In the genomic region with DNA sequence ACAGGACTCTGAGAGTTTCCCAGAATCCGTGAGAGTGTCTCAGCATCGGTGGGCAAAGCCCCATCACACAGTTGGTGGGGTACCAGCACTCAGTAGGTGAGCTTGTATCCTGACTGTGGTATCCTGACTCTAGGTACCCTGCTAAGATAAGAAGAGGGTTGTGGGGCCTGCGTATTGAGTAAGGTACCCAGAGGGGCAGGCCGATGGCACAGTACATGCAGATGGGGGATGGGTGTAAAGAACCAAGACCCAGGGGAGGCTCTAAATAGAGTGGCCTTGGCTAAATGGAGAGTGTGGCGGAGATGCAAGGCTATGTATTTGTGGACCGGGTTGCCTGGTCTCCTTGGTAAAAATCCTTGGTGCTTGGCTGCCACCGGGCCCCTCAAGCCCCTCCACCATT, we compare ENCODE assay signal across 17 mouse cellular contexts.
DNase-seq lines count a peak whose midpoint lies in the region; ATAC-seq lines count a peak whose summit lies in the region.
"Had no signal": no experiment of that assay in that cellular context is flagged by ENCODE, and none has a peak within 500 bp of the region (broad histone marks: within the 10 kb centered on the region; RNA-seq: fewer than 3 reads in every experiment).

No protein-coding gene starts in this region.

- H3K9ac ChIP-seq in kidney, embryonic 15.5 days, result no peak overlapping the region
- 0 out of 2 replicates have a peak overlapping the region, but pooled peaks have one; percentile 2 for H3K9ac ChIP-seq in embryonic facial prominence, embryonic 12.5 days
- H3K9ac ChIP-seq in limb, embryonic 12.5 days (replicated peaks), result no peak overlapping the region
- H3K9ac ChIP-seq: embryonic facial prominence, embryonic 15.5 days; lung, embryonic 14.5 days; stomach, embryonic 15.5 days had no signal

- peaks cover 50% of the 10 kb centered on the region for H3K27me3 ChIP-seq in kidney, embryonic 15.5 days
- peaks cover 52% of the 10 kb centered on the region for H3K27me3 ChIP-seq in embryonic facial prominence, embryonic 12.5 days
- H3K27me3 ChIP-seq in limb, embryonic 12.5 days, result peaks cover 72% of the 10 kb centered on the region

- no peak overlapping the region for H3K4me3 ChIP-seq in kidney, embryonic 15.5 days (replicated peaks)
- H3K4me3 ChIP-seq in embryonic facial prominence, embryonic 12.5 days, result no peak overlapping the region
- H3K4me3 ChIP-seq in limb, embryonic 12.5 days (replicated peaks), result no peak overlapping the region
- H3K4me3 ChIP-seq: embryonic facial prominence, embryonic 15.5 days had no signal

- H3K36me3 ChIP-seq in kidney, embryonic 15.5 days, result no peaks in the 10 kb centered on the region
- no peaks in the 10 kb centered on the region for H3K36me3 ChIP-seq in embryonic facial prominence, embryonic 12.5 days
- no peaks in the 10 kb centered on the region for H3K36me3 ChIP-seq in limb, embryonic 12.5 days
- H3K36me3 ChIP-seq: embryonic facial prominence, embryonic 15.5 days; stomach, embryonic 15.5 days had no signal

- peak overlapping the region; percentile 42 for H3K4me2 ChIP-seq in kidney, embryonic 15.5 days
- H3K4me2 ChIP-seq in embryonic facial prominence, embryonic 12.5 days (replicated peaks), result no peak overlapping the region
- peak overlapping the region; percentile 50; the same call in 1 of the 2 replicates for H3K4me2 ChIP-seq in limb, embryonic 12.5 days
- H3K4me2 ChIP-seq: lung, embryonic 14.5 days had no signal

- DNase-seq in kidney, adult 8-10 months, result no peak
- DNase-seq in cerebellum, postnatal 14 days, result no peak
- DNase-seq in adrenal gland, adult 2 months, result no peak
- DNase-seq: adrenal gland, postnatal 10 days; cerebellum, adult 18-20 months; lung, embryonic 14.5 days; spleen, adult 18-20 months; thymus, postnatal 25 days had no signal

- 31% methylated on average over 7 of the region's 7 CpGs for WGBS in kidney, embryonic 15.5 days
- 27% methylated on average over 7 of the region's 7 CpGs for WGBS in embryonic facial prominence, embryonic 12.5 days
- 25% methylated on average over 7 of the region's 7 CpGs for WGBS in limb, embryonic 12.5 days

- H3K9me3 ChIP-seq in kidney, embryonic 15.5 days (replicated peaks), result no peaks in the 10 kb centered on the region
- no peaks in the 10 kb centered on the region for H3K9me3 ChIP-seq in embryonic facial prominence, embryonic 12.5 days
- H3K9me3 ChIP-seq in limb, embryonic 12.5 days, result no peaks in the 10 kb centered on the region
- H3K9me3 ChIP-seq: embryonic facial prominence, embryonic 15.5 days; stomach, embryonic 15.5 days had no signal

- H3K27ac ChIP-seq in kidney, embryonic 15.5 days, result peak overlapping the region; percentile 59
- no peak overlapping the region for H3K27ac ChIP-seq in embryonic facial prominence, embryonic 12.5 days
- no peak overlapping the region for H3K27ac ChIP-seq in limb, embryonic 12.5 days
- H3K27ac ChIP-seq: embryonic facial prominence, embryonic 15.5 days; macrophage; stomach, embryonic 15.5 days had no signal

- ATAC-seq in kidney, embryonic 15.5 days (replicated peaks; ENCODE audit: low FRiP score), result no peak; the same call in 1 of the 2 replicates
- 0 out of 2 replicates have a peak, but pooled peaks have one; percentile 11 for ATAC-seq in embryonic facial prominence, embryonic 12.5 days (ENCODE audit: insufficient number of reproducible peaks, insufficient read depth, low FRiP score, low TSS enrichment)
- ATAC-seq in erythroblast, adult 5-6 weeks (replicated peaks; ENCODE audit: low FRiP score, poor library complexity, severe bottlenecking), result peak; percentile 38; the same call in 1 of the 2 replicates
- ATAC-seq in limb, embryonic 12.5 days (ENCODE audit: insufficient number of reproducible peaks, insufficient read depth, low FRiP score, low TSS enrichment, low read depth), result no peak
- ATAC-seq: CD4-positive, CD25-positive, alpha-beta regulatory T cell, adult 4 months; inflammation-experienced regulatory T-cells, adult 6 months had no signal

- H3K4me1 ChIP-seq in kidney, embryonic 15.5 days, result peaks cover 25% of the 10 kb centered on the region
- H3K4me1 ChIP-seq in embryonic facial prominence, embryonic 12.5 days, result peaks cover 5% of the 10 kb centered on the region; the same call in 1 of the 2 replicates
- H3K4me1 ChIP-seq in limb, embryonic 12.5 days (replicated peaks), result peaks cover 11% of the 10 kb centered on the region

Comparison
In these comparisons a context has a peak if more than half of its experiments do, and no peak if none do; other contexts are left out.
1. ATAC-seq: peak in embryonic facial prominence, embryonic 12.5 days (single experiment) and erythroblast, adult 5-6 weeks (single experiment); none in kidney, embryonic 15.5 days (single experiment) and limb, embryonic 12.5 days (single experiment).